Mouse (Mus musculus) olfactory bulb, adult 2 months (tissue): Measurements from ENCODE around the gene Olfr654. TPM values are rescaled to one million over a fixed set of nuclear protein-coding genes. Genes with fewer than 3 reads are reported as not detected.

Source experiments
- H3K27ac ChIP-seq: fragments of 200-500 bp; 2 replicates; pipeline ENCODE4 v1.5.1; 2012; ENCODE audit warnings: low read depth, low read length; ENCODE audit not compliant: insufficient read depth
- H3K4me1 ChIP-seq: fragments of 200-500 bp; 2 replicates; pipeline ENCODE4 v1.6.1; 2012; ENCODE audit warnings: low read length; ENCODE audit not compliant: control insufficient read depth, insufficient read depth
- H3K4me3 ChIP-seq: fragments of 200-500 bp; 2 replicates; pipeline ENCODE4 v1.5.1; 2012; ENCODE audit warnings: mild to moderate bottlenecking, low read depth, low read length, moderate library complexity; ENCODE audit not compliant: insufficient read depth
- CTCF ChIP-seq: fragments of 200-500 bp; IDR thresholded peaks from 2 replicates; pipeline ENCODE4 v1.5.1; 2012; ENCODE audit warnings: low read depth, mild to moderate bottlenecking, low read length, moderate library complexity; ENCODE audit not compliant: insufficient read depth
- POLR2A ChIP-seq: fragments of 200-500 bp; IDR thresholded peaks from 2 replicates; pipeline ENCODE4 v1.6.1; 2012; ENCODE audit warnings: mild to moderate bottlenecking, low read depth, low read length, moderate library complexity; ENCODE audit not compliant: insufficient read depth
- WGBS: fragments of 180-500 bp; shearing (Covaris S2); methylation state at CpG from one replicate; pipeline ENCODE4 v1.1.7; 2018; 5-methylcytosine and 5-hydroxymethylcytosine counted together
- polyA plus RNA-seq: library from polyadenylated mRNA; stranded (reverse); fragments of >200 nt; gene quantifications from 2 replicates; pipeline ENCODE4 v1.2.4, GENCODE M21; 2012; ENCODE audit warnings: low replicate concordance; ENCODE audit not compliant: missing spikeins, insufficient read depth, insufficient read length

The Olfr654 gene
- polyA plus RNA-seq: not detected in 2 replicates

- no peaks in the 10 kb centered on the region for H3K4me1 ChIP-seq
- TF ChIP-seq CTCF (no peak), POLR2A (no peak)
- WGBS: 86% methylated on average over 4 of the region's 4 CpGs
- no peak within 1 kb of the TSS for H3K4me3 ChIP-seq
- H3K27ac ChIP-seq: no peak within 1 kb of the TSS
These were observed at the start of gene Olfr654 for GRCm38 (mm10) chr7:104586725-104587124. Gene Olfr654, plus strand, starts transcription at chr7:104587025.

DNA sequence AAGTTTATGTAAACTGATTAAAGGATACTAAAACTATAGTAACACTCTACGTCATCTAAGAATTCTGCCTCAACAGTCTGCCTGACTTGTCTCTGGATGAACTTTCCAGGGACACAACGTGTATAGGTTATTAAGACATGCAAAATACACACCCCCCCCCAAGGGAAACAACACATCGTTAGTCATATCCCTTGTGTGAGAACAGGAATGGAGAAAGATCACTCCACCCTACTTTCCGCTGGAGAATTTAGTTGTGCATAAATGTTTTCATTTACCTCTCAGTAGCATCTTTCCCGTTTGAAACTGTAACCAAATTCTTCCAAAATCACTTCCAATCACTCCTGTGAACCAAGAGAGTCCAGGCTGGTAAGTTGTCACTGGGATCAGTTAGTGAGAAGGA is 37.0 kb upstream of the Olfr654 start, which contains the start of gene Olfr651:
Gene Olfr651 (plus strand): TSS at position 301 of the 400 bp plus-strand sequence.
- no peaks in the 10 kb centered on the region for H3K4me1 ChIP-seq
- no peak within 1 kb of the TSS for H3K27ac ChIP-seq
- H3K4me3 ChIP-seq: no peak within 1 kb of the TSS
- 62% methylated on average over 5 of the region's 5 CpGs for WGBS
- TF ChIP-seq POLR2A: no peak
- no peak for TF ChIP-seq CTCF

DNA sequence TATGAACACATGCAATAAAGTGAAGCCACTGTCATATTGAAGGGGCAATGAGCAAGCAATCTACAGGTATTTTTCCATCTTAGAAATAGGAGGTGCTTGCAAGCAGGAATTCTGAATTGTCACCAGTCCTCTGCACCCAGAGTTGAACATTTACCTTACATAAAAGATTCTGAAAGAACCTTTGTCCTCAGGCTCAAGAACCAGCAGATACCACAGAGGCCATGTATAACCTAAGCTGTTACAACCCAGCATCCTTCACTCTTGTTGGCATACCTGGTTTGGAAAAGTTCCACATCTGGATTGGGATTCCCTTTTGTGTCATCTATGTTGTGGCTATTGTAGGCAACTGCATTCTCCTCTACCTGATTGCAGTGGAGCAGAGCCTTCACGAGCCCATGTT is 34.1 kb upstream of the Olfr654 start:
- 72% methylated on average over 1 of the region's 1 CpGs for WGBS

GRCm38 (mm10) chr7:104560601-104561000 is 26.2 kb upstream of the Olfr654 start, which contains the start of gene Olfr652:
Gene Olfr652, plus strand, starts transcription at chr7:104560901.
- TF ChIP-seq POLR2A (no peak), CTCF (no peak)
- no peak within 1 kb of the TSS for H3K27ac ChIP-seq
- H3K4me1 ChIP-seq: no peaks in the 10 kb centered on the region
- H3K4me3 ChIP-seq: no peak within 1 kb of the TSS

More for the DNA sequence above, 34.1 kb upstream of the Olfr654 start:
- H3K4me3 ChIP-seq: no peak overlapping the region
- TF ChIP-seq CTCF (no peak), POLR2A (no peak)
- H3K4me1 ChIP-seq: no peaks in the 10 kb centered on the region
- H3K27ac ChIP-seq: no peak overlapping the region

- TF ChIP-seq POLR2A (no peak), CTCF (no peak)
- no peaks in the 10 kb centered on the region for H3K4me1 ChIP-seq
- no peak within 1 kb of the TSS for H3K4me3 ChIP-seq
- no peak within 1 kb of the TSS for H3K27ac ChIP-seq
- WGBS: 72% methylated on average over 2 of the region's 2 CpGs
These were observed 9.8 kb upstream of the Olfr654 start, which contains the start of gene Olfr653 for GRCm38 (mm10) chr7:104577014-104577413. Gene Olfr653, plus strand, starts transcription at chr7:104577314.

GRCm38 (mm10) chr7:104580846-104581245 is 6.0 kb upstream of the Olfr654 start:
- no peaks in the 10 kb centered on the region for H3K4me1 ChIP-seq
- no peak overlapping the region for H3K27ac ChIP-seq
- WGBS: 97% methylated on average over 4 of the region's 4 CpGs
- TF ChIP-seq POLR2A (no peak), CTCF (no peak)
- no peak overlapping the region for H3K4me3 ChIP-seq

DNA sequence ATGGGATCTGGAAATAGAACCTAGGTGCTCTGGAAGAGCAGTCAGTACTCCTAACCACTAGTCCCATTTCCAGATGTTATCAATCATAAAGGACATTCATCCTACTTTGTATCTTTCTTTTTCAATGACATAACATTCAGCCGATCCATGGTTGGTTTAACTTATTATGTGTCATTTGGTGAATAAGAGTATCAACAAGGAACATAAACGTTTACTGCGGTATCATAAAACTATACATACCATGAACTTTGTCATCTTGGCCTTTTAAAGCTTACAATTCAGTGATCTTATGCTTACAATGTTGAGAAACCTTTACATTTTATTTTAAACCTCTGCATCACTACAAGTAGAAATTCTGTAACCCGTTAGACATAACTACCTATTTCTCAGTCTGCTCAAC is 5.4 kb upstream of the Olfr654 start:
- no peak overlapping the region for H3K4me3 ChIP-seq
- H3K4me1 ChIP-seq: no peaks in the 10 kb centered on the region
- 92% methylated on average over 4 of the region's 4 CpGs for WGBS
- no peak overlapping the region for H3K27ac ChIP-seq
- TF ChIP-seq CTCF (no peak), POLR2A (no peak)

DNA sequence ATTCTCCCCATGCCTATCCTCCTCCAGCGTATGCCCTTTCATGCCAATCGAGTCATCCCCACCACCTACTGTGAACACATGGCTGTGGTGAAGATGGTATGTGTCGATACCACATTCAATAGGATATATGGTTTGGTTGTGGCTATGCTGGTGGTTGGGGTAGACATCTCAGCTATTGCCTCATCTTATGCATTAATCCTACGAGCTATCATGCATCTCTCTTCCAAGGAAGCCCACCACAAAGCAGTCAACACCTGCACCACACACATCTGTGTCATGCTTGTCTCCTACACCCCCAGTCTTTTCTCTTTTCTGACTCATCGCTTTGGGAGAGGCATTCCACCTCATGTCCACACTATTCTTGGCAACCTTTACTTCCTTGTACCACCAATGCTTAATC is 1.4 kb downstream of the Olfr654 start:
- Histone ChIP-seq H3K27ac (no peak overlapping the region), H3K4me1 (no peaks in the 10 kb centered on the region), H3K4me3 (no peak overlapping the region)
- 87% methylated on average over 5 of the region's 5 CpGs for WGBS
- no peak for TF ChIP-seq CTCF
- TF ChIP-seq POLR2A: no peak

DNA sequence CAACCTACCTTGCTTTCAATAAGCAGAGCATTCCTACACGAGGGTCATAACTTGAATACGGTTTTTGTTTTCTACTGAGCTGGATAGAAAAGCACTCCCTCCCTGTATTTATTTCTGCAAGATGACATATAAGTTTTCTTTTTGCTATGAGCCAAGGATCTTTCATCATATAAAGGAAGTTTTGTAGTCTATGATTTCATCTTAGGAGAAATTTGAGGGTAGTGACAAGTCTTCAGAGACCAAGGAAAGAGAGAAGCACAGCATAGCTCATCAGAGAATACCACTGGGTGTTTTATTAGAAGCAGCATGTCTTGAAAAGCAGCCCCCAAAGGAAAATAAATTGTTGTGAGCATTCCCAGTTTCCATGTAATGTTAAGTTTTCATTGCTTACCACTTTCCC is 14.9 kb downstream of the Olfr654 start, which contains the start of gene Olfr655:
Gene Olfr655 (minus strand): TSS at position 101 of the 400 bp plus-strand sequence.
- H3K4me3 ChIP-seq: no peak within 1 kb of the TSS
- TF ChIP-seq POLR2A (no peak), CTCF (no peak)
- H3K27ac ChIP-seq: no peak within 1 kb of the TSS
- 86% methylated on average over 2 of the region's 2 CpGs for WGBS
- H3K4me1 ChIP-seq: no peaks in the 10 kb centered on the region
